Mouse (Mus musculus): ENCODE results near the gene Gm45521.

GRCm38 (mm10) chr14:7937052-7937630, 19.9 kb upstream of the Gm45521 start:
- TF ChIP-seq MAX (IDR thresholded peaks at IDR 0.05; ENCODE audit: low read depth) (no peak), POLR2A (IDR thresholded peaks at IDR 0.05; ENCODE audit: insufficient read length, low read depth) (no peak), TCF12 (IDR thresholded peaks at IDR 0.05; ENCODE audit: insufficient read depth, poor library complexity, severe bottlenecking) (no peak), USF1 (IDR thresholded peaks at IDR 0.05; ENCODE audit: low read depth) (no peak), POLR2AphosphoS2 (IDR thresholded peaks at IDR 0.05; ENCODE audit: insufficient read length, low read depth) (no peak)

Measured in myocyte (in vitro differentiated cells).